Mouse (Mus musculus): ENCODE data around the gene Prdm5.

- no peak for TF ChIP-seq CTCF (IDR thresholded peaks at IDR 0.05; ENCODE audit: extremely low read depth, insufficient read depth, insufficient read length, insufficient replicate concordance)
- no peak for TF ChIP-seq POLR2A (IDR thresholded peaks at IDR 0.05; ENCODE audit: low read depth, low read length)
These were observed 973 bp downstream of the Prdm5 start for GRCm38 (mm10) chr6:65779689-65780233.
